Mouse (Mus musculus) stomach, embryonic 15.5 days (tissue): ENCODE data around the gene Gm8909. TPM values are rescaled to one million over a fixed set of nuclear protein-coding genes. Genes with fewer than 3 reads are reported as not detected.
"Not testable (repeated sequence)": the region's sequence is repeated elsewhere in the genome, so short reads cannot be mapped to it uniquely, and the experiment has no call there.

Experiments
- ATAC-seq: fragments of 200-750 bp; cut with Nextera tagmentation; 2 replicates; pipeline ENCODE4 v1.8.0; 2017; ENCODE audit warnings: low read depth, moderate number of reproducible peaks, moderate TSS enrichment; ENCODE audit not compliant: insufficient read depth, low FRiP score
- H3K27ac ChIP-seq: fragments of 300-500 bp; sonication (generic); 2 replicates; pipeline ENCODE4 v1.5.1; 2015; ENCODE audit warnings: mild to moderate bottlenecking, inconsistent platforms
- H3K27me3 ChIP-seq: fragments of 300-500 bp; sonication (generic); replicated peaks from 2 replicates; pipeline ENCODE4 v1.6.1; 2015; ENCODE audit warnings: inconsistent platforms
- H3K36me3 ChIP-seq: fragments of 300-500 bp; sonication (generic); 2 replicates; pipeline ENCODE4 v1.6.1; 2015; ENCODE audit warnings: inconsistent platforms
- H3K4me1 ChIP-seq: fragments of 300-500 bp; sonication (generic); 2 replicates; pipeline ENCODE4 v1.6.1; 2015; ENCODE audit warnings: inconsistent platforms
- H3K4me2 ChIP-seq: fragments of 300-500 bp; sonication (generic); 2 replicates; pipeline ENCODE4 v1.6.1; 2015; ENCODE audit warnings: mild to moderate bottlenecking, inconsistent platforms
- H3K4me3 ChIP-seq: fragments of 300-500 bp; sonication (generic); replicated peaks from 2 replicates; pipeline ENCODE4 v1.5.1; 2015; ENCODE audit warnings: inconsistent platforms
- H3K9ac ChIP-seq: fragments of 300-500 bp; sonication (generic); 2 replicates; pipeline ENCODE4 v1.6.1; 2015; ENCODE audit warnings: inconsistent platforms
- H3K9me3 ChIP-seq: fragments of 300-500 bp; sonication (generic); 2 replicates; pipeline ENCODE4 v1.6.1; 2016; ENCODE audit warnings: inconsistent platforms
- WGBS: fragments of 180-500 bp; shearing (Covaris S2); methylation state at CpG from one replicate; pipeline ENCODE4 v1.1.7; 2015; 5-methylcytosine and 5-hydroxymethylcytosine counted together
- polyA plus RNA-seq: library from polyadenylated mRNA; unstranded; fragments of >200 nt; fragmentation: Nextera tagmentation; extraction: Ambion mirVana; gene quantifications from 2 replicates; pipeline ENCODE4 v1.2.1, GENCODE M21; 2015

The Gm8909 gene
- polyA plus RNA-seq, 1 experiment from 2014 or later = 0.94 TPM

DNA sequence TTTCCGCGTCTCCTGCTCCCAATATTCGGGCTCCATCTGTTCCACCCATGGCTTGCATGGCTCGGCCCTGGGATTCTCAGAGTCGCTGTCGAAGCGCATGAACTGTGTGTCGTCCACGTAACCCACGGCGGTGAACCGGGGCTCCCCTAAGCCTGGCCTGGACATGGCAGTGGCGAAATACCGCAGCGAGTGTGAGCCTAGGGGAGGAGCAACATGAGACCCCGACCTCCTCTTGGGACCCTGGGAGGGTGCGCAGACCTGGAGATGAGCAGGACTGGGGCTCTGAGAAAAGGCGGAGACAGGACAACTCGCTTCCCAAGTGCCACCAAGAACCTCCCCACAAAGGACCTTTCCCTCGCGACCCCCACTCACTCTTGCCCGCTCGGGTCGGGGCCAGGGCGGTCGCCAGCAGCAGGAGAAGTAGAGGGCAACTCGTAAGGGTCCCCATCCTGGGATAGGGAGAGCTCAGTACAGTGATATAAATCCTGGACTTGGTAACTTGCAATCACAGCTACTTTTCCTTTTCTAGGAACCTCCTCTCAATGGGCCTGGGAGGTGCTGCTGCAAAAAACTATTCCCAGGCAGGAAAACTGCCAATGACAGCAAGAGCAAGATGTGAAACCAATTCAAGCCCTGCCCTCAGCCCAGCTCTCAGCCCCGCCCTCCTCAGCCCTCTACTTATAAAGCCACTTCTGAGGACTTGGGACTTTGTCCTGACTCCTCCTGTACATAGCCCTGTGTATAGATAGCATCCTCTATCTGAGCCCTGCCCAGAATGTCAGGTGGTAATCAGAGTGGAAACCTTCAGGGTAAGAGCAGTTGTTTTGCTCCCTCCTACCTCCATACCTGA is 39.1 kb downstream of the Gm8909 start, which contains the start of gene Gm7030:
Gm7030 (minus strand) TSS at position 458 of the 850 bp plus-strand sequence.
- H3K9me3 ChIP-seq, H3K4me1 ChIP-seq, H3K4me3 ChIP-seq, H3K36me3 ChIP-seq, H3K9ac ChIP-seq, H3K27me3 ChIP-seq, H3K27ac ChIP-seq: not testable (repeated sequence)
- WGBS = 19% methylated on average over 25 of the region's 28 CpGs
- ATAC-seq = peak; percentile 81
- H3K4me2 ChIP-seq = peak within 1 kb of the TSS; percentile 19; the same call in 1 of the 2 replicates

DNA sequence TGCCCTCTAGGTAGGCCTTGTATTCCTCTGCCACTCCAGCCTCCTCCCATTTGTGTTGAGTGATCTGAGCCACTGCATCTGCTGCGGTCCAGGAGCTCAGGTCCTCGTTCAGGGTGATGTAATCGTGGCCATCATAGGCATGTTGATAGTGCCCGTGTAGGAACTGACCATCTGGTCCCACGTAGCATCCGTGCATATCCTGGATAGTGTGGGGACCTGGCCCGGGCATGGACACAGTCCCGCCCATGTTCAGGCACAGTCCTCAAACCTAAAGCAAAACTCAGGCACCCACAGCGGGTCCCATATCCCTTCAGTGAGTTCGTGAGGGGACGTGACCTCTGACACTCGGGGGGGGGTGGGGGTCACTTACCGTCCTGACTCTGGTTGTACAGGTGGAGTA is 39.8 kb downstream of the Gm8909 start:
- H3K9me3 ChIP-seq, H3K27ac ChIP-seq, H3K4me3 ChIP-seq, H3K27me3 ChIP-seq, H3K4me1 ChIP-seq, ATAC-seq, H3K4me2 ChIP-seq, H3K36me3 ChIP-seq, H3K9ac ChIP-seq: not testable (repeated sequence)
- WGBS = 64% methylated on average over 12 of the region's 13 CpGs

DNA sequence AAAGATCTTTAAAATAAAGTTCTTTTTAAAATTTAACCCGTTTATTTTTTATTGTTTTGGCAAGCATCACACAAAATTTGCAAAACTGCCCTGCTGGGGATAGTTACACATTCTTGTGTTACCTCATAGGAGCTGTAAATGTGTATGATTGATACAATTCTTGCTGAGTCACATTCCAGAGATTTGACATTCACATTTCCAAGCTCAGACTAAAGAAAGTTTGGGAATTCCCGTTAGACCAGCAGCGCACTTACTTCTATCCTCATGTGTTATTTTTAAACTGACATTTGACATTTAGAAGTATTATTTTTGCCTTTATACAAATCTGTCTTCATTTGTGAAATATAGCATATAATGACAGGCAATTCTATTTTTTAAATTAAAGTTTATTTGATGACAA is 44.2 kb downstream of the Gm8909 start:
- H3K4me1 ChIP-seq, H3K9me3 ChIP-seq, H3K27ac ChIP-seq, H3K4me3 ChIP-seq, H3K4me2 ChIP-seq, ATAC-seq, H3K27me3 ChIP-seq, H3K36me3 ChIP-seq, H3K9ac ChIP-seq: not testable (repeated sequence)
- 61% methylated on average over 3 of the region's 3 CpGs for WGBS

DNA sequence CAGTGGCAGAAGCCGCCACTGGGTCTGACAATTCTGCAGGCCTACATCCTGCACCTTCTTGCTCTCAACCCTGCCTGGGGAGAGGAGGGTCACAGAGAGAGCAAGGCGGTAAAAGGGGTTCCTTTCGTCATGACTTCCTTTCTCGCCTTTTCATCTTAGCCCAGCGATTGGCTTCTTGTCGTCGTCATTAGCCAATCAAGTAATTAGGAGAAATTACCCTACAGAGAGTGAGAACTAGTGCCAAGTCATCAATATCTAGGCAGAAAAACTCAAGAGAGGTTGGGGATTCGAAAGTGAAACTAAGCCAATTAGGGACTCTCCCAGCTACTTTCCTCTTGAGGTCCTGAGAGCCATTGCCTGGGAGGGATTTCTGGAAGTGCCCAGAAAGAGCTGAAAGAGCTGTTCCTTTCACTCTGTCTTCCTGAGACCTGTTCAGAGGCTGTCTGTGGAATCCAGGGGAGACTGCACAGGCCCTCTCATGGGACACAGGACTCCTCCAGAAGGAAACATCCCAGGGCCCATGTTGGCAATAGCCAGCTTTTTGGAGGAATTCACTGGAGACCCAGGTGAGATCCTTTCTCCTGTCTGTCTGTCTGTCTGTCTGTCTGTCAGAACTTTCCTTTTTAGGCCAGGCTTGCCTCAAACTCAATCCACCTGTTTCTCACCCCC is 46.9 kb downstream of the Gm8909 start, which contains the start of gene Gm19684:
Gm19684 (plus strand) TSS at position 327 of the 669 bp plus-strand sequence.
- peak within 1 kb of the TSS; percentile 42 for H3K4me2 ChIP-seq
- H3K9ac ChIP-seq, H3K27me3 ChIP-seq, H3K27ac ChIP-seq, H3K9me3 ChIP-seq, H3K36me3 ChIP-seq, H3K4me1 ChIP-seq: not testable (repeated sequence)
- ATAC-seq = peak; percentile 78
- WGBS = 5% methylated on average over 8 of the region's 8 CpGs
- H3K4me3 ChIP-seq = peak within 1 kb of the TSS; percentile 20; the same call in 1 of the 2 replicates

DNA sequence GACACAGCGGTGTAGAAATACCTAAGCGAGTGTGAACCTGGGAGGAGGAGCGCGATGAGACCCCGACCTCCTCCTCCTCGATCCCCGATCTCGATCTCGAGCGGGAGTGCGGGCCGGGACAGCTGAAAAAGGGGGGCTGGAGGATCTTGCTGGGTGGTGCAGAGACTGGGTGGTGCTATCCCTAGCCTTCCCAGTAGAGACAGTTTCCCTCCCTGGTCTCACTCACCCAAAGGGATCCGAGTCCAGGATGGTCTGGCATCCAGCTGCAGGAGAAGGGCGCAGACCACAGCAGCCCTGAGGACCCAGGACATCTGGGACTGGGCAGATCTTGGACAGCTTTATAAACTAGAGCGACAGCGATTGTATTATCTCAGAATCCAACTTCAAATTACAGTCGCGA is 47.5 kb downstream of the Gm8909 start:
- not testable (repeated sequence) for ATAC-seq, H3K27me3 ChIP-seq, H3K4me1 ChIP-seq, H3K9ac ChIP-seq, H3K36me3 ChIP-seq, H3K27ac ChIP-seq, H3K9me3 ChIP-seq, H3K4me3 ChIP-seq
- WGBS = 24% methylated on average over 18 of the region's 18 CpGs
- H3K4me2 ChIP-seq = peak overlapping the region; percentile 42

DNA sequence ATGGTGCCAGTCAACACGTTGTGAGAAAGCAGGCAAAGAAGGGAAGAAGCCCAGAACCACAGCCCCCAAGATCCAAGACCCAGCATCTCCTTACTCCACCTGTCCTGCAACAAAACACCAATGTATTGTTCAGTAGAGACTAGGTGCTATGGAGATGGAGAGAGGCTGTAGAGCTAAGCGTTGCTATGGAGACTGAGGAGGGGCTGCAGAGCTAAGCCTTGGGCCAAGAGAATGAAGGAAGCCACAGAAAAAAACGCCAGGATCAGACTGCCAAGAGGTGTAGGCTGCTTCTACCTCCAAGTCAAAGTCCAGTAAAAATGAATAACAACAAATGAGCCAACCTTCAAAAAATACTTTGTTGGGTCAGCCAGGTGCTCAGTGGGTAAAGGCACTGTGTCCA is 51.8 kb downstream of the Gm8909 start:
- H3K27ac ChIP-seq, H3K4me3 ChIP-seq, H3K4me1 ChIP-seq, H3K9me3 ChIP-seq, H3K27me3 ChIP-seq, H3K9ac ChIP-seq, H3K36me3 ChIP-seq, ATAC-seq, H3K4me2 ChIP-seq: not testable (repeated sequence)
- WGBS = 22% methylated on average over 3 of the region's 3 CpGs

Other genes with a start within 250 kb of the Gm8909 start
- gene Abcf1, start 198.8 kb downstream of the Gm8909 start, polyA plus RNA-seq = 94.0 and 94.7 TPM in 2 replicates
- gene Gnl1, start 188.7 kb downstream of the Gm8909 start, polyA plus RNA-seq = 41.4 and 47.0 TPM in 2 replicates
- 27.6 and 29.0 TPM in 2 replicates for gene Prr3, start 188.3 kb downstream of the Gm8909 start, polyA plus RNA-seq
- 2.6 and 4.2 TPM in 2 replicates for gene H2-T24, start 148.0 kb downstream of the Gm8909 start, polyA plus RNA-seq
- gene H2-T23, start 135.7 kb downstream of the Gm8909 start, polyA plus RNA-seq = 11.4 and 14.8 TPM in 2 replicates
- gene H2-T22, start 125.8 kb downstream of the Gm8909 start, polyA plus RNA-seq = 17.3 and 18.8 TPM in 2 replicates
- 0.09 and 0.13 TPM in 2 replicates for gene Gm6034, start 125.6 kb downstream of the Gm8909 start, polyA plus RNA-seq
- gene Gm11127, start 110.2 kb downstream of the Gm8909 start, polyA plus RNA-seq = 0.28 and 0.50 TPM in 2 replicates
- gene Gm19684, start 46.9 kb downstream of the Gm8909 start, polyA plus RNA-seq = not detected in 2 replicates
- 0.30 TPM in 1 of 2 replicates, not detected in the other for gene Gm7030, start 39.1 kb downstream of the Gm8909 start, polyA plus RNA-seq
- gene H2-T3, start 21.8 kb upstream of the Gm8909 start, polyA plus RNA-seq = 4.5 and 5.6 TPM in 2 replicates
- 116 and 124 TPM in 2 replicates for gene Rpp21, start 89.5 kb upstream of the Gm8909 start, polyA plus RNA-seq
- 16.4 and 17.3 TPM in 2 replicates for gene Trim39, start 103.7 kb upstream of the Gm8909 start, polyA plus RNA-seq
- not detected in 2 replicates for gene H2-M10.2, start 118.0 kb upstream of the Gm8909 start, polyA plus RNA-seq
- not detected in 2 replicates for gene H2-M10.1, start 157.6 kb upstream of the Gm8909 start, polyA plus RNA-seq
- gene H2-M10.3, start 199.9 kb upstream of the Gm8909 start, polyA plus RNA-seq = not detected in 2 replicates